Mouse (Mus musculus) regulatory T cell (primary cell): ENCODE data around the gene Hrc.
"Not testable (repeated sequence)": the region's sequence is repeated elsewhere in the genome, so short reads cannot be mapped to it uniquely, and the experiment has no call there.

ENCODE experiments used
- in situ Hi-C: fragments of 300-600 bp; cut with MboI, MseI; formaldehyde crosslinking; loops from one replicate; pipeline ENCODE4 v1.15.1; 2025; ENCODE audit warnings: high pct_unique_total_duplicates

Hrc gene

DNA sequence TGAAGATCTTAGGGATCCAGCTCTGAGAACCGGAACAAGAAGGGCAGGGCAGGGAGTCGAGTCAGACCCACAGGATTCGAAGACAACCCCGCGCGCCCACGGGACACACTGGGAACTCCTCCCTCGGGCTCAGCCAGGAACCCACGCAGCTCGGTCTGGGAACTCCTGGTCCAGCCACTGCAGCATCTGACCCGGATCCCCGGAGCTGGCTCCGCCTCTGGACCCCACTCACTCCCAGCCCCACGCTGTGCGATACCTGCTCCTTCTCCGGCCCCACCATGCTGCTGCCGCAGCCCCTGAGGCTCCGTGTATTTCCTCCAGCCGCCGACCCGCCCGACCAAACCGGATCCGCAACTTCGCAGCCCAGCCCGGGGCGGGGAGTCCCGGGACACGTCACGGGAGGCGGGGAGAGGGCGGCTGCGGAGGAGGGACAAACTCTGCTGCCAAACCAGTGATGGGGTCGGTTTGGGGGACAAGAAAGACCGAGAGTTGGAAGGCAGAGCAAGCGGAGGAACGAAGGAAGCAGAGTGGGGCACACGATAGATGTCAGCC, 1.6 kb upstream of the Hrc start, which contains the start of gene Trpm4:
TSS of gene Trpm4 (minus strand) at position 350 of the 552 bp plus-strand sequence.
- in situ Hi-C loops: no loop called here

DNA sequence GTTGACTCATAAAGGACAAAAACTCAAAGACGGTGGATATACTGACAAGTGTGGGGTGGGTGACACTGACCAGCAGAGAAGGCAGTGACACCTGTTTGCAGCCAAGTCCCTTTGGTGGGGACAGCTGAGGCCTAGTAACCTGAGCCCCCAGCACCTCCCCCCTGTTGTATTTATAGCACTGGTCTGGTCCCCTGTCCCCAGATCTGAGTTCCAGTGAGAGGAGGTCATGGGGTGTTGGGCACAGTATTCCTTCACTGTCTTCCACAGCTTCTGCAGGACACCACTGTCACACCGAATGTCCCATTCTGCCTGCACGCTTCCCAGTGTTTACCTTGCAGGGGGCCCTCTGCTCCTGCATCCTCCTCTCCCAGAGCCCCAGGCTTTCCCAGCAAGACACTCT, 485 bp upstream of the Hrc start:
- in situ Hi-C loops: no loop called here

DNA sequence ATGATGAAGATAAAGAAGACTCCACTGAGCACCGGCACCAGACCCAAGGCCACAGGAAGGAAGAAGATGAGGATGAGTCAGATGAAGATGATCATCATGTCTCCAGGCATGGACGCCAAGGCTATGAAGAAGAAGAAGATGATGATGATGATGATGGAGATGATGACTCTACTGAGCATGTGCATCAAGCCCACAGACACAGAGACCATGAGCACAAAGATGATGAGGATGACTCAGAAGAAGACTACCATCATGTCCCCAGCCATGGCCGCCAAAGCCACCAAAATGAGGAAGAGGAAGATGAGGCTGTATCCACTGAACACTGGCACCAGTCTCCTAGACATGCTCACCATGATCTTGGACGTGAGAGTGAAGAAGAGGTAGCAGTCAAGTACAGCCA, 1.2 kb downstream of the Hrc start:
- in situ Hi-C loops: no loop called here

DNA sequence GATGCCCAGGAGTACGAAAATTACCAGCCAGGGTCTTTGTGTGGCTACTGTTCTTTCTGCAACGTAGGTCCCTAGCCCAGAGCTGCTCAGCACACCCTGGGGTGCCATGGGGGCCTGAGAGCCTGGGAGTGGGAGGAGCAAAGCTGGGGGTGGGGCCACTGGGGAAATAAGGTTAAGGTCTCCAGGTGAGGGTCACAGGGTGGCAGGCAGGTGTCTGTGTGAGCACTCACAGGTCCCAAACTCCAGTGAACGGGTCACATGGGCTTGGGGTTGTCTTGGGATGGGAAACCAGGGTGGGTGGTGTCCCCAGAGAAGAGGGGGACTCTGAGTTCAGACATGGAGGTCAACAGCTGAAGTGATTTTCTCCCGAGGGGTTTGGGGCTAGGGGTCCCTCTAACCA, 2.4 kb downstream of the Hrc start:
- in situ Hi-C loops: no loop called here

DNA sequence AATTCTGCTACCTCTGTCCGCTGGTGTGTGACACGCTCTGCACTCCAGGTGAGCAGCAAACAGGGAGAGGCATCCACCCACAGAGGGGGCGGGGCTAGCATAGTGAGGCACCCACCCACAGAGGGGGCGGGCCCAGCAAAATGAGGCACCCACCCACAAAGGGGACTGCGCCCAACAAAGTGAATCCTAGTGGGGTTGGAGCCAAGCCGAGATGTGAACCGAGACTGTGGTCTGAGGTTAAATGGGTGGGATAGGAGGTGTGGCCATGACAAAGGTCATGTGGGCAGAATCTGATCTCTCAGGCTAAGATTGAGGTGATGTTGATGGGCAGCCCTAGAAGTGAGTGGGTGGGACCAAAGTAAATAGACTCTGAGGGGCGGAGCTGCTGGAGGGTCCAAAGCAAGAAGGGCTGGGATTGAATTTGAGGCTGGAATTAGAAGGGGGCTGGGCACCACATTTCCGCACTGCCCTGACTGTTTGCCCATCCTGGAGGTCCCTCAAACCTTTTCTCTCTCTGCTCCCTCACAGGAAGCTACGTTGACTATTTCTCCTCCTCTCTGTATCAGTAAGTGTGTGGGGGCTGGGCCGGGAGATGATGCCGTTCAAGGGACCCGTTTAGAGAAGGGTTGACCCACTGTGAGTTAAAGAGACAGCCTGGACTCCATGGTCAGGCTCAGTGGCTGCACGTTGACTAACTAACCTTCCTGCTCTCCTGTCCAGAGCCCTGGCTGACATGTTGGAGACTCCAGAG, 3.2 kb downstream of the Hrc start:
- in situ Hi-C loops: no loop called here

DNA sequence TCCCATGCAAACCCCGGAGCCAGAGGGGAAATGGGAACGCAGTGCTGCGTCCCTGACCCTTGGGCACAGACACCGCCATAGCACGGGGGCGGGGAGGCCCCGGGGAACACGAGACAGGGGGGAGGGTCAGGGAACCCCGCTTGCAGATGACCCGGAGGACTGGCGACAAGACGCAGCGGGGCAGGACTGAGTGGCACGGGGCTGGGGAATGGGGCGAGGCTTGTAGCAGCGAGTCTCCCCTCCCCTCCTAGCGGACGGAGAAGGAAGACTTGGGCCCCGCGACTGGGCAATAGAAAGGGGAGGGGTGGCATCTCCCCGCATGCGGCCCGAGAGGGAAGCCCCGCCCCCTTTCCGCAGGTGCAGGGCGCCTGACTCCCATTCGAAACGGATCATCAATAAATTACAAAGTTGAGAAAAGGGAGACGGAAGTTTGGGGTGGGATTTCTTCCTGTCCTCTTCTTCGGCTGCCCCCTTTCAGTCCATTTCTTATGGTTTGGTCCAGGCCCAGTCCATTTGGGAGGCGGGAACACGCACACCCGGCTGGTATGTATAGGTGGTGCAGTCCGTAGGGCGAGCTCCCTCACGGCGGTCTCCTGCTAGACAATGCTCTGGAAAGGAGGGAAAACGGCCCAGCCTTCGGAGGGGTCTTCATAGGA, 4.4 kb downstream of the Hrc start:
- in situ Hi-C loops: no loop called here

DNA sequence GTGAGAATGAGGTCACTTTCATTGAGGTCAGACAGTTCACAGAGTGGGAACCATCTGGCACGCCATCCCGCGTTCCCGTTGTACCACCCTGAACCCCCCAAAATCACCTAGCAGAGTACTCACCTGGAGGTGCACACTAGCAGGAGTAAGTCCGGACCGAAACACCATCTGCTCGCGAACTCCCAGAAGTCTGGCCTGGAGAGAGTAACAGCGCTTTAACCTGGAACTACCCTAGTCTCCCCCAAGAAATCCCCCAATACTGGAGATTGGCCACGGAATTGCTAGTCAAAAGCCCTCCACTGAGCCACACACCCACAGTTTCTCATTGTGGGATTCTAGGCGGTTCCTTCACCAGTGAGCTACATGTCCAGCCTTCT, 5.0 kb downstream of the Hrc start:
- in situ Hi-C loops: no loop called here

DNA sequence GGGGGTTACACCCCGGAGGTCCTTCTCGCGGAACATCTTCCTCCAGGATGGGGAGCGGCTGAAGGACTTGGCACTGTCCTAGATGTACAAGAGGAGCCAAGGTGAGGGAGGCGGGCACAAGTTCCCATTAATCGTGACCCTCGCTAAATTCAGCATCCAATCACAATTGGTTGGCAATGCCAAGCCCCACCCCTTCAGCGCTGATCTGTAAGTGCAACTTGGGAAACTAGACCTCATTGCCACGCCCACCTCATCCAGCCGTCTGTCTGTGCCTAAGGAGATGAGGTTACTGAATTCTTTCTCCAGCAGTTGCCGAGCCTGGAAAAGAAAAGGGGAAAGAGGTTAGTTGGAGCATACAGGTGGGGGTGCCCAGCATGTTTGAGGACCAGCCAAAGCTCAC, 5.6 kb downstream of the Hrc start:
- in situ Hi-C loops: no loop called here

DNA sequence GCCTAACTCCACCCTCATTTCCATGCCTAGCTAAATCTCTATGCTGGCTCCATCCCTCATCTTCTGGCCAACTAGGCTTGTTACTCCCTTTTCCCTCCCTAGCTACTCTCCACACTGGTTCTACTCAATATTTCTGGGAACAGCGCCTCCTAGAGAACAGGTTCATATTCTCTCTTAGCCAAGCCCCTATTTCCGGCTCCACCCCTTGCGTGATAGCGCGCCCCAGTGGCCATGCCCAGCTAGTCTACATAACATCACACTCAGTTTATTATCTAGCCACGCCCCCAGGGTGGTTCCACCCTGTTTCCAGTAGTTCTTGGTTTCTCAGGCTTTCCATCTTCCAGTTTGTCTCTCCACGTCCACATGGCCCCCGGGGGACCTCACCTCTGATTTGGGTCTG, 6.2 kb downstream of the Hrc start:
- in situ Hi-C loops: no loop called here

DNA sequence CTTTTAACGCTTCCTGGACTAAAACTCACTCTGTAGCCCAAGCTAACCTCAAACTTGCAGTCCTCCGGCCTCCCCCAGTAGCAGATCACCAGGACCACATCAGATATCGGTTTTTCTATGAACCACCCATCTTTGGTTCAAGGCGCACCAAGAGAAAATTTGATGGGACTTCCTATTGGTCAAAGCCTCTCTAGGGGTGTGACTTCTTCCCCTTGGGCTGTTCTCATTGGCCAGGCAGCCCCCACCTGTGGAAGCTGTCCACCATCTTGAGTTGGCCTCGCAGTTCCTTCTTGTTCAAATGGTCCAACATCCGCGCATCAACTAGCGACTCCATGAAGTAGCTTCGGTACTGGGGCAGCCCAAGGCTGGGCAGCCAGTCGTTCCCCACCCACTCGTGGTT, 7.0 kb downstream of the Hrc start:
- in situ Hi-C loops: no loop called here

DNA sequence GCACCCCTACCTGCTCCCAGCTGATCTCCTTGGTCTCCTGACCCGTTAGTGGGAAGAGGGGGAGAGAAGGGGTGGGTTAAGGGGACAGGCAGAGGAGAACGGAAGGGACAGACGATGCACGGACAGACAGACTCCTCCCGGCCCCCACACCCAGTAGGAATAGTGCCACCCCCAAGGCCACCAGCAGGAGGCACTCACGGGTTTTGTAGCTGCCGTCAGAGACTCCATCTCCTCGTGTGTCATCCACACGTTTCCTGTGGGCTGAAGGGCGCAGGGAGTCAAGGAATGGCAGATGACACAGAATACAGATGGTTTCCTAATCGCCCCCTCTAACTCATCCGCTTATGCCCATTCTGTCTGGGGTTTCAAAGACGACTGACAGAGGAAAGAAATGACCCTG, 8.5 kb downstream of the Hrc start:
- in situ Hi-C loops: no loop called here

DNA sequence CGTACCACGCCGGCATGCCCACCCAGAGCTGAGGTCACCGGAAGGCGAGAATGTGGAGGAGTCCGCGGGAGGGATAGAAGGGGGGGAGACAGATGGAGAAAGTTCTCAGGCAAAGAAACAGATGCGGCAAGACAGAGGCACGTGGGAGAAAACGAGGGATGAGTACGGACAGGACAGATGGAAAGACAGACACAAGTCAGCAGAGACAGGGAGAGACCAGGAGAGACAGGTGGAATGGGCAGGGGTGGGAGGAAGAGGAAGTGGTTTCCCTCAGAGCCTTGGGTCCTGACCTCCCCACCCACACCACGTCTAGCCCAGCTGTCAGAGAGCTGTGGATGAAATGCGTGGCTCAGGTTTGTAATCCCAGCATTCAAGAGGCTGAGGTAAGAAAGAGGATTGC, 11.8 kb downstream of the Hrc start:
- in situ Hi-C loops: no loop called here

DNA sequence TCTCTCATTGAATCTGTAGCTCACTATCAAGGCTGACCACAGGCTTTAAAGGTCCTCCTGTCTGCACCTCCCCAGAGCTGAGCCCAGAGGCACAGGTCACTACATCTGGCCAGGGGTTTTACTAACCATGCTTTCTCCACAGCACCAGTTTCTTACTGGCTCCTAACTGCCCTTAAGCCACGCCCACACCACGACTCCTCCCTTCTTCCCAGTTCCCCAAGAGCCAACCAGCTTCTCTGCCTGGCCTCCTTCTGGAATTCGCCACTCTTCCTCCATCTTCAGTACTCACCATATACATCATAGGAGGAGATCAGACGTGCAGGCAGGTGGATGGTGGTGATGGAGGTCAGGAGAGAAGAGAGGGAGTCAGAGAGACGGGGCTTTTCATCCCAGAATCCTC, 18.0 kb downstream of the Hrc start:
- in situ Hi-C loops: no loop called here

DNA sequence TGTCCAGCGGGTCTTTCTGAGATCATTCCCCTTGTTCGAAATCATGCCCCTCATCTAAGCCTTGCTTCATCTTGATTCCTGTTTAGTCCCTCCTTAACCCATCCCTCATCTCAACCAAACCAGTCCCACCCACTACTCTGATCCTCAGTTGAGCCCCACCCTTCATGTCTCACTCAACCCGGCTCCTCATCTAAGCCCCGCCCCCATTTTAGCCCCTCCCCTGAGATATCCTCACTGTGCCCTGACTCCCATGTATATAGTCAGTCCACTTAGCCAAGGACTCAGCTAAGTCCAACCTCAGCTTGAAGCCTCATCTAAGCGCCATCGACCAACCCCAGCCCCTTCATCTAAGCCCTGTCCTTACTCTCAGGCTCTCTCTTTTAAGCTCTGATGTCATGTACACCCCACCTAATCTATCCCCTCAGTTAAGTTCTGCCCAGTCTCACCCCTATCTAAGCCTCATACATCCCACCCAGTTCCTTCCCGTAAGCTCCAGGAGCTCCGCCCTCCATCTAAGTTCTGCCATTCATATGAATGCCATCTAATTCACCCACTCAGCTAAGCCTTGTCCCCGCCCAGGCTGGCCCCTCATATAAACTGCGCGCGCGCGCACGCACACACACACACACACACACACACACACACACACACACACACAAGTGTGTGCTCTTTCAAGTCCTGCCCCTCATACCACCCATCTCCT, 20.4 kb downstream of the Hrc start:
- in situ Hi-C loops: no loop called here

DNA sequence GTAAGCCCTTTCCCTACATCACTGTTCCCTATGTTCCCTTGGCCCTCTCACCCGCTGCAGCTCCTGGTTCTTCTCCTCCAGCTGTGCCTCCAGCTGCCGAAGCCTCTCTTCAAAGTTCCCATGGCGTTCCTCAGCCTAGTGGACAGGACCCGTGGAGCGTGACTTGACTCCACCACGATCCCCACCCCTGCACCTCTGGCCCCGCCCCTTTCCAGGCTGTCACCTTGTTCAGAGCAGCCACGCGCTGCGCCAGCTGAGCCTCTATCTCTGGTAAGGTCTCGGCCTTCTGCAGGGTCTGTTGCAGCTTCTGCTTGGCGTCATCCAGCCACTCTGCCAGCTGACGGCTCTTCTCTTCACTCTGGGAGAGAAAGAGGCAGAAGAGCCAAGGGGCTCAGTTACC, 21.0 kb downstream of the Hrc start:
- in situ Hi-C loops: no loop called here

DNA sequence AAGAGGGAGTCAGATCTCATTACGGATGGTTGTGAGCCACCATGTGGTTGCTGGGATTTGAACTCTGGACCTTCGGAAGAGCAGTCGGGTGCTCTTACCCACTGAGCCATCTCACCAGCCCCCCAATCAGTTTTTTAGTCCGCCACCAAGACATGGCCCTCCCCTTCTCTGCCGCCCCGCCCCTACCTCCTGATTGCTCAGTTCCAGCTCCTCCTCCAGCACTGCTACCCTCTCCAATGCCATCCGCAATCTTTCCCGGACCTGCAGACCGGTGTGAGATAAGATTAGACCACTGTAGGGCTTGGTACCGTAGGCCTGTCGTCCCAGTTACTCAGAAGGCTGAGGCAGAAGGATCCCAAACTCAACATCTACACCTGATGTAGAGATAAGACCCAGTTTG, 24.0 kb downstream of the Hrc start:
- in situ Hi-C loops: not testable (repeated sequence)

DNA sequence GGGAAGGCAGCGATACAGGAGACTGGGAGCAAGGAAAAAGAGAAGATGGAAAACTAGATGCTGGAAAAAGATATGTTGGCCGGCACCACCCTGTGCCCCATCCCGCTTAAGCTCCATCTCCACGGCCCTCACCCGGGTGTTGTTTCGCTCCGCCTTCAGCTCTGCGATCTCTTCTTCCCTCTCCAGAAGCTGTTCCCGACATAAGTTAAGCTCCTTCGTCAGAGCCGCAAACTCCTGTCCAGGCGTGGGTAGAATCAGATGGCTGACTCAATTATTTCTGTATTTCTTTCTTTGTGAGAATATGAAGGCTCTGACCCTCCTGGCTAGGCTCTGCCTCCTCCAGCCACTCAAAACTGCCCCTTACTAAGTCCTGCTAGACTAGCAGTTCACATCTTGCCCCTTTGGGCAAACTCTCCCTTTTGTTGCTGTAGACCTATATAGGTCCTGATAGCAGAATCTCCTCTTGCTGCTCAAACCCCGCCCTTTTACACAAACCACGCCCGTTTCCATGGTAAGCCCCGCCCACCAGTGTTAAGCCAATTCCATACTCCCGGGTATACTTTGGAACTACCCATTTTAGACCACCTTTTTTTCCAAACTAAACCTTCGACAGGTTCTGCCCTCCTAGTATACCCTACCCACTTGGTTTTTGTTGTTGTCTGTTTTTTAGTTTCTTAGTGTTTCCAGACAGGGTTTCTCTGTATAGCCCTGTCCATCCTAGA, 25.5 kb downstream of the Hrc start:
- in situ Hi-C loops: no loop called here

DNA sequence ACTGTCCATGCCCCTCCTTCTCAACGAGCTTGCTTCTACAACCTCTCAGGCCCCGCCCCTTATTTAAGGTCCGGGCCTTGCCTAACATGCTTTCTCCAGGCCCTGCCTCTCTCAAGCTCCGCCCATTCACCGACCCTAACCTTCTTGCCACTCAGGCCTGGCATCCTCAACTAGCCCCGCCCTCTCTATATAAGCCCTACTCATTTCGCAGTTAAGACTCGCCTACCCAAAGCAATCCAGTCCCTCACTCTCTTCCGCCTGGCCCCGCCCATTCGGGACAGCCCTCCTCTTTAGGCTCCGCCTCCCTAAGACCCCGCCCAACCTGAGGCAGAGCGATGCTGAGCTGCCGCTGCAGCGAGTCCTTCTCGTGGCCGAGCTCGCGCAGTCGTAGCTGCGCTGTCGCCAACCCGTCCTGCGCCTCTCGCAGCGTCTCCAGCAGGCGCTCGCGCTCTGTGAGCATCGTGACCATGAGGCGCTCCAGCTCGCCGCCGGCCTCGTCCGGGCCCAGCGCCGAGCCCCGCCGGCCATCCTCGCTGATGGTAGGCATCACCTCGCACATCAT, 26.2 kb downstream of the Hrc start:
- in situ Hi-C loops: no loop called here

DNA sequence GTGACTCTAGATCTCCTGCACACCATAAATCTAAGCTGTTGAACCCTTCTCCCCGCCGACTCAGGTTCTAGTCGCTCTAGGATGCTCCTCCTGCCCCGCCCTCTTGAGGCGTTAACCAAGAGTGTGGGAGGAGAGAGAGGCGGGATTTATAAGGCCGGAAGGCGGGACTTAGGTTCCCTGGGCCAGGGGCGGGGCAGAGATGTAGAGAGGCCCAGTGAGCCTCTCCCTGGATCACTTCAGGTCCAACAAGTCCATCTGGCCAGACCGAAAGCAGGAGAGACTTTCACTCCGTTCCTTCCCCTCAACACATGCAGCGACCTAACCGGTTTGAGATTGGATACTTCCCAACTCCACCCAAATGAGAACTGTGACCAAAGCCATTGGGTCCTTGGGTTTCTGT, 27.7 kb downstream of the Hrc start:
- in situ Hi-C loops: no loop called here

DNA sequence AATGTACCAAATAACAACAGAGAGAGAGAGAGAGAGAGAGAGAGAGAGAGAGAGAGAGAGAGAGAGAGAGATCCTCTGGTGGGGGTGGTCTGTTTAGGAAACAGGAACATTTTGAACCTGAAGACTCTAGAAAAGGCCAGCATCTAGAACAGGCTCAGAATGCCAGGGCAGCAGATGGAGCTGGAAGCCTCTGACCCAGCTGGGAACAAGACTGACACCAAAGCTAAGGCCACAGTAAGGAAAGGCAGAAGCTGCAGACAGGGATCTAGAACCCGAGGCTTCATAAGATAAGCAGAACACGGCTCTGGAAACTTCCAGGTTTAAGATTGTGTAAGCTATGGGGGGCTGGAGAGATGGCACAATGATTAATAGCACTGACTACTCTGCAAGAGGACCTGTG, 28.9 kb downstream of the Hrc start:
- in situ Hi-C loops: no loop called here

DNA sequence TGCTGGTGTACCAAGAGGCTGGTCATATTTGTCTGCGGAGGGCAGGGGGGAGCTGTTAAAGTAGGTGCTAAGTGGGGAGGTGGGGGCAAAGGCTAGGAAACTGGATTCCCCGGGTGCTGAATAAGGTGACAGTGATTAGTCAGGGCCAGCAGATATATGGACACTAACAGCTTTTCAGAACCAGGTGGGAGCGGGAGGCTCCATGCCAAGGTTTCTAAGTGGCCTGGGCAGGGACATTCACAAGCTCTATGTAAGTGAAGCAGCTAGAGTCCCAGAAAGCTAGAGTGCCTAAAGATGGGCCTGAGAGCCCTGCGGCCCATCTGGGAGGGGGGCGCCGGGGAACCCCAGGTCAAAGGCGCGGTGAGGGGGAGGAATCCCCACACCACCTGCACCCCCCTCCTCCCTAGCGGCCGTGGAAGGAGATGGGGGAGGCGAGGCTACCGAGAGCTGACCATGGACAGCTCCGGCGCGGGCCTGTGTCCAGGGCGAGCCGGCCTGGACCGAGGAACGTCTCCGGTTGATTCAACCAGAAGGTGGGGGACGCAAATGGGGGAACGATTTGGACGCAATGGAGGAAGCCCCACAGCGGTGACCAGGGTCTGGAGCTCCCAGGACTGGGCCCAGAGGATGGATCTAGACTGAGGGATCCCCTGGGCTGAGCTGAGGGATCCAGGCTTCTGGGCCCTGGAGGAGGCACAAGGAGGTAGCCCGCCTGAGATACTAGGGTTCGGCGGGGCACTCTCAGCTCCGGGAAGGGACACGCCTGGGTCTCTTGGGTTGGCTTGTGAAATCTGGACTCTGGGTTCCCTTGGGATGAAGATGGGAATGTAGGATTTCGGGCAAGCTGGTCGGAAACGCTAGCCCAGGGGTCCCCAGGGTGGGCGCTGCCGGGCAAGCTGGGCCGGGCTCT, 30.9 kb downstream of the Hrc start:
- in situ Hi-C loops: no loop called here
